24 mouse cellular contexts compared by ENCODE assay signal in genomic region chr9:81042521-81042920, GRCm38 (mm10).
DNase-seq lines count a peak whose midpoint lies in the region; ATAC-seq and TF ChIP-seq lines count a peak whose summit lies in the region.
"Had no signal": no experiment of that assay in that cellular context is flagged by ENCODE, and none has a peak within 500 bp of the region (broad histone marks: within the 10 kb centered on the region; RNA-seq: fewer than 3 reads in every experiment).

No protein-coding gene starts in this region.

- H3K36me3 ChIP-seq in midbrain, embryonic 14.5 days (ENCODE audit: control insufficient read depth, insufficient read depth, low read length) = no peaks in the 10 kb centered on the region
- no peaks in the 10 kb centered on the region for H3K36me3 ChIP-seq in midbrain, embryonic 13.5 days
- H3K36me3 ChIP-seq: embryonic facial prominence, embryonic 13.5 days; hindbrain, embryonic 10.5 days; hindbrain, embryonic 15.5 days; liver, embryonic 15.5 days; midbrain, embryonic 10.5 days; stomach, embryonic 15.5 days had no signal

- no peak overlapping the region for H3K4me3 ChIP-seq in midbrain, embryonic 14.5 days (replicated peaks; ENCODE audit: low read depth, low read length)
- H3K4me3 ChIP-seq in midbrain, embryonic 13.5 days (replicated peaks) = no peak overlapping the region
- H3K4me3 ChIP-seq: embryonic facial prominence, embryonic 13.5 days; erythroblast, embryonic 14.5 days; hindbrain, embryonic 10.5 days; hindbrain, embryonic 15.5 days; liver, embryonic 15.5 days; midbrain, embryonic 10.5 days; stomach, embryonic 15.5 days had no signal

- peak; percentile 12 for DNase-seq in adrenal gland, postnatal 14 days
- DNase-seq in adrenal gland, adult 18-20 months (ENCODE audit: low spot score in 2 of 2) = no peak
- DNase-seq in midbrain, embryonic 14.5 days = peak; percentile 9
- peak; percentile 5 for DNase-seq in ES-CJ7 (ENCODE audit: low read depth, low spot score)
- peak; percentile 15 for DNase-seq in brain, embryonic 14.5 days (ENCODE audit: low read depth)
- DNase-seq in kidney, postnatal 4 days = no peak
- no peak for DNase-seq in lung, postnatal 14 days
- DNase-seq: cerebellum, adult 2 months; cerebellum, postnatal 14 days; gastrocnemius, postnatal 14 days; heart, postnatal 14 days; kidney, adult 11 months; kidney, postnatal 36 days; lung, embryonic 14.5 days; right cerebral cortex, postnatal 25 days had no signal

- H3K27me3 ChIP-seq in midbrain, embryonic 14.5 days (ENCODE audit: control insufficient read depth, insufficient read depth, low read length) = no peaks in the 10 kb centered on the region
- H3K27me3 ChIP-seq in midbrain, embryonic 13.5 days = no peaks in the 10 kb centered on the region
- H3K27me3 ChIP-seq: embryonic facial prominence, embryonic 13.5 days; hindbrain, embryonic 15.5 days; liver, embryonic 15.5 days; stomach, embryonic 15.5 days had no signal

- H3K9me3 ChIP-seq in midbrain, embryonic 14.5 days (ENCODE audit: control insufficient read depth, low read length) = no peaks in the 10 kb centered on the region
- no peaks in the 10 kb centered on the region for H3K9me3 ChIP-seq in midbrain, embryonic 13.5 days
- H3K9me3 ChIP-seq: embryonic facial prominence, embryonic 13.5 days; hindbrain, embryonic 10.5 days; hindbrain, embryonic 15.5 days; liver, embryonic 15.5 days; midbrain, embryonic 10.5 days; stomach, embryonic 15.5 days had no signal

- no peak overlapping the region for H3K27ac ChIP-seq in midbrain, embryonic 14.5 days (replicated peaks; ENCODE audit: low read depth, low read length)
- H3K27ac ChIP-seq in midbrain, embryonic 13.5 days = no peak overlapping the region
- H3K27ac ChIP-seq: embryonic facial prominence, embryonic 13.5 days; hindbrain, embryonic 10.5 days; hindbrain, embryonic 15.5 days; liver, embryonic 15.5 days; midbrain, embryonic 10.5 days; stomach, embryonic 15.5 days had no signal

- no peak overlapping the region for H3K4me2 ChIP-seq in midbrain, embryonic 14.5 days (ENCODE audit: low read length)
- H3K4me2 ChIP-seq in midbrain, embryonic 13.5 days (replicated peaks) = no peak overlapping the region
- H3K4me2 ChIP-seq: embryonic facial prominence, embryonic 13.5 days; hindbrain, embryonic 15.5 days; liver, embryonic 15.5 days; lung, embryonic 14.5 days; stomach, embryonic 15.5 days had no signal

- no peak for ATAC-seq in midbrain, embryonic 14.5 days (ENCODE audit: low FRiP score, low TSS enrichment)
- no peak for ATAC-seq in midbrain, embryonic 13.5 days
- ATAC-seq: inflammation-experienced regulatory T-cells, adult 6 months had no signal

- H3K9ac ChIP-seq in midbrain, embryonic 14.5 days (replicated peaks; ENCODE audit: low read length) = no peak overlapping the region
- H3K9ac ChIP-seq in midbrain, embryonic 13.5 days (replicated peaks) = no peak overlapping the region
- H3K9ac ChIP-seq: embryonic facial prominence, embryonic 13.5 days; hindbrain, embryonic 15.5 days; liver, embryonic 15.5 days; lung, embryonic 14.5 days; stomach, embryonic 15.5 days had no signal

- H3K4me1 ChIP-seq in midbrain, embryonic 14.5 days (ENCODE audit: control insufficient read depth, insufficient read depth, low read length) = no peaks in the 10 kb centered on the region
- H3K4me1 ChIP-seq in midbrain, embryonic 13.5 days (replicated peaks) = no peaks in the 10 kb centered on the region
- H3K4me1 ChIP-seq: embryonic facial prominence, embryonic 13.5 days; hindbrain, embryonic 10.5 days; hindbrain, embryonic 15.5 days; liver, embryonic 15.5 days; midbrain, embryonic 10.5 days; stomach, embryonic 15.5 days had no signal

- TF ChIP-seq POLR2A in brain, embryonic 14.5 days (IDR thresholded peaks at IDR 0.05; ENCODE audit: borderline replicate concordance, extremely low read depth, insufficient read depth, insufficient read length, poor library complexity, severe bottlenecking) = no peak

- TF ChIP-seq CTCF in brain, embryonic 14.5 days (IDR thresholded peaks at IDR 0.05; ENCODE audit: borderline replicate concordance, extremely low read depth, insufficient read depth, insufficient read length) = no peak

Comparison
In these comparisons a context has a peak if more than half of its experiments do, and no peak if none do; other contexts are left out.
1. DNase-seq: peak in adrenal gland, postnatal 14 days (single experiment), midbrain, embryonic 14.5 days (single experiment), ES-CJ7 (single experiment) and brain, embryonic 14.5 days (single experiment); none in adrenal gland, adult 18-20 months (0 of 2), kidney, postnatal 4 days (0 of 2) and lung, postnatal 14 days (single experiment).